ENCODE assay signal across 13 mouse cellular contexts in the genomic region with DNA sequence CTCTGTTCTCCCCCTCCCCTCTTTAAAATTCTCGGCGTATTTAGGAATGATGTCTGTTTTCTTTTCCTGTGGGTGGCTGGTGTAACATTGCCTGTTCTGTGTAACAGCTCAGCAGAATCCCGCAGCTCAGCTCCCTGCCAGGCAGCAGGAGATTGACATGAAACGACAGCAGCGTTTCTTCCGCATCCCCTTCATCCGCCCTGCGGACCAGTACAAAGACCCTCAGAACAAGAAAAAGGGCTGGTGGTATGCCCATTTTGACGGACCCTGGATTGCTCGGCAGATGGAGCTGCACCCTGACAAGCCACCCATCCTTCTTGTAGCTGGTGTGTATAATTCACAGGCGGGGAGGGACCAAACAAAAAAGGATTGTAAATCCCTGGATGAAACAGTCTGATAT.
A peak's percentile ranks its signal among the peaks of the same experiment; 100 is the strongest.
DNase-seq lines count a peak whose midpoint lies in the region; ATAC-seq lines count a peak whose summit lies in the region.
"Had no signal": no experiment of that assay in that cellular context is flagged by ENCODE, and none has a peak within 500 bp of the region (broad histone marks: within the 10 kb centered on the region; RNA-seq: fewer than 3 reads in every experiment).

No protein-coding gene starts in this region.

- peak; percentile 40 to 46 for DNase-seq in cerebellum, postnatal 14 days
- no peak for DNase-seq in cerebellum, adult 9-11 months
- DNase-seq in right cerebral cortex, postnatal 10 days (ENCODE audit: low spot score in 2 of 2) = peak; percentile 43 to 56
- no peak for DNase-seq in right cerebral cortex, postnatal 36 days (ENCODE audit: low spot score in 2 of 2)
- no peak for DNase-seq in urinary bladder, adult 18-20 months (ENCODE audit: low spot score in 2 of 2)
- no peak for DNase-seq in embryo, embryonic 10 days (ENCODE audit: low spot score)
- DNase-seq: adrenal gland, adult 2 months; cerebellum, adult 11-12 months; heart, adult 11 months; thymus, adult 2 months had no signal

- peak; percentile 82 for ATAC-seq in midbrain, embryonic 12.5 days (ENCODE audit: low FRiP score, low read depth)
- ATAC-seq in heart, embryonic 11.5 days (replicated peaks; ENCODE audit: insufficient number of reproducible peaks, low FRiP score, low TSS enrichment) = no peak
- ATAC-seq: lung, postnatal 0 days had no signal

- peak overlapping the region; percentile 40; the same call in 1 of the 2 replicates for H3K27ac ChIP-seq in midbrain, embryonic 12.5 days (replicated peaks)
- H3K27ac ChIP-seq in heart, embryonic 11.5 days (ENCODE audit: low read depth, low read length) = no peak overlapping the region

- H3K4me2 ChIP-seq in midbrain, embryonic 12.5 days (replicated peaks) = 0 out of 2 replicates have a peak overlapping the region, but pooled peaks have one; percentile 4
- H3K4me2 ChIP-seq in heart, embryonic 11.5 days = no peak overlapping the region

- H3K27me3 ChIP-seq in midbrain, embryonic 12.5 days = no peaks in the 10 kb centered on the region
- no peaks in the 10 kb centered on the region for H3K27me3 ChIP-seq in heart, embryonic 11.5 days (ENCODE audit: control insufficient read depth, insufficient read depth, low read length)

- H3K9ac ChIP-seq in midbrain, embryonic 12.5 days (replicated peaks) = no peak overlapping the region
- H3K9ac ChIP-seq in heart, embryonic 11.5 days (ENCODE audit: low read depth, low read length) = no peak overlapping the region

- H3K4me1 ChIP-seq in midbrain, embryonic 12.5 days = no peaks in the 10 kb centered on the region
- H3K4me1 ChIP-seq in heart, embryonic 11.5 days (ENCODE audit: control insufficient read depth, insufficient read depth, low read length) = no peaks in the 10 kb centered on the region

- 36% methylated on average over 11 of the region's 11 CpGs for WGBS in midbrain, embryonic 12.5 days
- WGBS in heart, embryonic 11.5 days (ENCODE audit: insufficient replicate concordance) = 59% methylated on average over 11 of the region's 11 CpGs

- H3K36me3 ChIP-seq in midbrain, embryonic 12.5 days = no peaks in the 10 kb centered on the region
- no peaks in the 10 kb centered on the region; the same call in 1 of the 2 replicates for H3K36me3 ChIP-seq in heart, embryonic 11.5 days (ENCODE audit: control insufficient read depth, insufficient read depth, low read length)

- no peaks in the 10 kb centered on the region for H3K9me3 ChIP-seq in midbrain, embryonic 12.5 days
- no peaks in the 10 kb centered on the region for H3K9me3 ChIP-seq in heart, embryonic 11.5 days (replicated peaks; ENCODE audit: control insufficient read depth, low read length)

- no peak overlapping the region for H3K4me3 ChIP-seq in midbrain, embryonic 12.5 days
- no peak overlapping the region for H3K4me3 ChIP-seq in heart, embryonic 11.5 days (ENCODE audit: low read depth, low read length)

Comparison
In these comparisons a context has a peak if more than half of its experiments do, and no peak if none do; other contexts are left out.
1. DNase-seq: peak in cerebellum, postnatal 14 days (2 of 2) and right cerebral cortex, postnatal 10 days (2 of 2); none in cerebellum, adult 9-11 months (single experiment), right cerebral cortex, postnatal 36 days (0 of 2), urinary bladder, adult 18-20 months (0 of 2) and embryo, embryonic 10 days (single experiment).